Mouse (Mus musculus): ENCODE measurements around the gene Gpr137. TPM values are rescaled to one million over a fixed set of nuclear protein-coding genes. Genes with fewer than 3 reads are reported as not detected.

Gene Gpr137
- total RNA-seq, 1 experiment from 2014 or later, result 43.3 TPM

DNA sequence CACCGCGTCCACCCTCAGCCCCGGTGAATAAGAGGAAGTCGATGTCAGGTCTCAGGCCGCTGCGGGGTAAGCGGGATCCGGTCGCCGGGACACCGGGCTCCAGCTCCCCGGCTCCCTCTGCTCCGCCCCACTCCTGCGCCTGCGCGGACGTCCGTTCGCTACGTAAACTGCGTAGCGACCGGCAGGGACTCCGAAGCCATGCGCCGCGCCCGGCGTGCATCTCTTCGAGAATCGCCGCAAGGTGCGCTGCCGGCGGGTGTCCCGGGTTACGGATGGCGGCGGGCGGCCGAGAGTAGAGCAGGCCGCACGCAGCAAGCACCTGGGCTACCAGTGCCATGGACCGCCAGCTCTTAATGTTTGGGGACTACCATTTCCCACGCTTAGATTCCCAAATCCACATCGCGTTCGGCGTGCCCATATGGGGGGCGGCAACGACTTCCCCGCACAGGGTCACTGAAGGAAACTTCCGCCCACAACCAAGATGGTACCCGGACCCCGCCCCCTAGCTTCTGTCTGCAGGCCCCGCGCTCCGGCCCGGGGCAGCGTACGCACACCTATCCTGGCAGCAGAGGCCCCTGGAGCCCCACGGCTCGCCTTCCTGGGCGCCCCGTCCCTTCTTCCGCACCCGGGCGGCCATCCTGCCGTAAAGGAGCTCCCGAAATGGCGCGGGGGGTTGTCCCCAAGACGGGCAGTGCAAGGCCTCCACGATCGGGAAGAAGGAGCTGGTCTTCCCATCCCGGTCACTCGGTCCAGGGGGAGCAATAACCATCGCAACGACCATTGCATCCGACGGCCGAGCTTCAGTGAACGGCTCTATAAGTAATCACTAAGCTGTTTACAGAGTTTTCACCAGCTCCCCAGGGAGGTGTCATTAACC, 670 bp downstream of the Gpr137 start, which contains the start of gene Bad:
Bad (plus strand) TSS at position 490 of the 877 bp plus-strand sequence.
- peak; percentile 97 for DNase-seq

DNA sequence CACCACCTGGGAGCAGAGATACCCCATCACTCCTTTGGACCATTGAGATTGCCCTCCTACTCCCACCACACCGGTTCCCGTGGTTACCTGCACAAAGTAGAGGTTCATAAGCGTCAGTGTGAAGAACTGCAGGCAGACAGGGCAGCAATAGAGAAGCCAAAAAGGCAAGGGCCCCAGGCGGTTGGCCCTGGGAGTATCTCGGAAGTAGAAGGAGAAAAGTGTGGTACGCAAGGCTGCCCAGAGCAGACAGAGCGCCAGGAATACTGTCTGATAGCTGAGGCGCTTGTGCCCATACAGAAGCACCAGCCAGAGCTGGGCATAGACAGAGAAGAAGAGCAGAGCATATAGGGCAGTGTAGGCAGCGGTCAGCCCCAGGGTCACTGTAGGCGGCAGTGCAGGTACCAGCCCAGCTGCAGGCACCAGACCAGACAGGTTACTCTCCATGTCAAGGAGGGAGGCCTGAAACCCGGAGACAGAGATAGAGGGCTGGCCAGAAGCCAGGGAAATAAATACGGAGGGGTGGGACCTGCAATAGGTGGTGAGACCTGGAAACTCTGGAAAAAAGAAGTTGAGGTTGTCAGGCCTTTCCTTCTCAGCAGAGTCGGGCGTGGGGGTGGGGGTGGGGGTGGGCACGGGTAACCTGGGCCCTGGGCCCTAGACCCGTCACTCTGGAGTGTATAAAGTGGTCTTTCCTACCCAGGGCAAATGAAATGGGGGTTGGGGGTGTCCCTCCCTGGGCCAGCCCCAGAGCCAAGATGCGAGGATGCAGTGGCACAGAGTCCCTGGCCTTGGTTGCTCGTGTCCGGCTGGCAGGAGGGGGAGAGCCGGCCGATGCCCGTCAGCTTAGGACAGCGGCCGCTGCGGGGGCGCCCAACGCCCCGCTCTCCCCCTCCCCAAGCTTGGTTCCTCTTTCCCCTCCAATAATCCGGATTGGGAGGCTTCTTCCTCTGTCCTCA, 1.6 kb downstream of the Gpr137 start:
- no peak for DNase-seq

DNA sequence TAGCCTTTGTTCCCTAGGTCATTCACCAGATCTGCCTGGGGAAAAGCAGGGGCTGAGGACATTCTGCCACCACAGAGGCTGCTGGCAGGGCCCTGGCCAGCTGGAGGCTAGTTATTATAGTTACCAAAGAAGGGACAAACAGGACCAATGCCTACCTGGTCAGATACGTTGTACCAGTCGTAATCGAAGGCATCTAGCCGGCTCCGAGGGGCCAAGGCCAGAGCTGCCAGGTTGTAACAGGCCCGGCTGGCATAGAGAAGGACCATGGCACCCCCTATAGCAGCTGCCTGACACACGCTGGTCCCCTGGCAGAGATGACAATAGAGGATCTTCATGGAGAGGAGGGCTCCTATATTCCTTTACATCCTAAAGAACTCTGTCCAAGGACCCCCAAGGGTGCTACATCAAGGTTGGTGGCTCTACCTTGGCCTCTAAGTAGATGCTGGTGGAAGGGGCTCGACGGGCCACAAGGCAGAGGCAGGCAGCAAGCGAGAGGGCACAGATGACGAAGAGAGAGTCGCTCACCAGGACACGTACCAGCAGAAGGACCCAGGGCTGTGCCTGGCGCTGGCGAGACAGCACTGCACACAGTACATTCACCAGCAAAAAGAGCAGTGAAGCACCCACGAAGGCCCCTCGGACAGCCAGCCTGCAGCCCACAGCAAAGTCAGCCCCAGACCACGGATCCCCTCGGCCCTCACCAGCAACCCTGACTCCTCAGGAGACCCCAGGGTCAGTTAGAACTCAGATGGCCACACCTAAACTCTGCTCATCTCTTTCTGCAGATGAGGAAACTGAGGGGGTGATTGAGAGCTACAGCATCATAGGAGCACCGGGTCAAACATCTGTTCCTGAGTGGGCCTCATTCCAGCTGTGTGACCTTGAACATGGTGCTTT, 2.9 kb downstream of the Gpr137 start:
- DNase-seq, result no peak

DNA sequence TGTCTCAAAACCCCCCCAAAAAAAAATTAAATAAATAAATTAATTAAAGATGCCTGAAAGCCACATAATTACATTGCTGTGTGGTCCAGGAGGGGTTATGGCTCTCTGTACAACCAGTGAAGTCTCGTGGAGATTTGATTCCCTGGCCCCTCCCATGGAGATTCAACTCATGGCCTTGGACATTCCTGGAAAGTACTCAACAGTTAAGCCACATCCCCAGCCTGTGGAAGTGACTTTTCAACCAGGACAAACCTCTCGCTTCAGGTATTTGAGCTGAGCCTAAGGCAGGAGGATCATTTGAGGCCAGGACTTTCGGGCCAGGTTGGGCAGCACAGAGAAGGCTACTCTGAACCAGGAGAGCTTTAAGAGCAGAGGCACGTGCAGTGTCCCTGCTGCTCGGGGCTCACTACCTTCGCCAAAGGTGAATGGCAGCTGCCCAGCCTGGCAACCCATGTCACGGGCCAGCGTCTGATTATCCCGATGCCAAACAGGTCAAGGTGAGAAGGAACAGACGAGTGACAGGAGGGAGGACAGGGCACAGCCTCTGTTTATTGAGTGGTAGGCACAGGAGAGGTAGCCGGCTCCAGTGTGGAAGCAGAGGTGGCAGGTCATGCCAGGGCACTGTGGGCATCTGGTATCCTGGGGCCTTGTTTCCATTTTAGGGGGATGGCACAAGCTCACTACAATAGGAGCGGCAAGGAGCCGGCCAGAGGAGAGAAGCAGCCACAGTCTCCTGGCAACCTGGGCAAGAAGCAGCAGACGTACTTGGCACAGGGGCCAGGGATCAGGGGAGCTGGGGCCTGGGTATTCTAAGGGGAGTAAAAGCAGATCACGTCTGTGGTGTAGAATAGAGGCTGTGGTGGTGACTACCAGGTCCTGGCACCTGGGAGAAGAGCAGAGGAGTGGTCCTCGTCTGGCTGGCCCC, 4.5 kb downstream of the Gpr137 start:
- DNase-seq, result no peak

DNA sequence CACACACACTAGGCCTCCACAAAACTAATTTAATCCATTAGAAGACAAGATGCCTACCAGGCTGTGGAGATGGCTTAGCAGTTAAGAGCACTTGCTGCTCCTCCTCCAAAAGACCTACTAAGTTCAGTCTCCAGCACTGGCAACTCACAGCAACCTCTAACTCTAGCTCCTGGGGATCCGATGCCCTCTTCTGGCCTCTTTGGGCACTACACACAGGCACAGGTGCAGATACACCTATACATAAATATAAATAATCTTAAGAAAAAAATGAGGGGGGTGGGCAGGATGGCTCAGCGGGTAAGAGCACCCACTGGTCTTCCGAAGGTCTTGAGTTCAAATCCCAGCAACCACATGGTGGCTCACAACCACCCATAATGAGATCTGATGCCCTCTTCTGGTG, 6.0 kb downstream of the Gpr137 start:
- no peak for DNase-seq

DNA sequence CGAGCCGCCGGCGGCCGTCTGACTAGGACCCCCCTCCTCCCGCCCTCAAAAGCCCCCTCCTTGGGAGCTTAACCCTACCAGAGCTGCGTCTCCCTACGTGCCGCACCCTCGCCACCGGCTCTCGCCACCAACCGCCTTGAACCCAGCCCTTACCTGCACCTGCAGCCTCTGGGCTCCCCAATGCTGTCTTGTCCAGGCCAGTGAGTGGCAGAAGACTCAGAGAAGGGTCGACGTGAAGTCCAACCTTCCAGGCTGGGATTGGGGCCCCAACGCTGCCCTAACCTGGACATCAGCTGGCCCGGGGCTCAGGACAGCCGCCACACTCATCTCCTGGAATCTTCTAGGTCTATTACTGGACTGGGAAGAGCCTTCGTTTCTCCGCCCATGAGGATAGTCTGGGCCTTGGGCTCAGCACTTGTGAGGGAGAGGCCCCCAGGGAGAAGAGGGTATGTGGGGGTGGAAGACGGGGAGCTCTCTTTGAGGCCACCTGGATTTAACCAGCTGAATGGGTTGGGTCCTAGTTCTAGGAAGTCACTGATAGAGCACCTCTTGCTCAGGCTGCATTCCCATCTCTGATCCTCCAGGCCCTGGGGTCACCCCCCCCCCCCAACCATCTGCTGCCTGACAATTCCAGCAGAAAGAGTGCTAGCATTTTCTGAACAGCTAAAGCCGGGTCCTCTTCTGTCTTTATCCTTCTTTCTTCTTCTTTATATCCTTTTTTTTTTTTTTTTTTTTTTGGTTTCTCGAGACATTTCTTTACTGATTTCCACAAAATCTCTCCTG, 7.9 kb downstream of the Gpr137 start, which contains the start of gene Kcnk4:
Kcnk4 (minus strand) TSS at position 321 of the 783 bp plus-strand sequence.
- no peak for DNase-seq

DNA sequence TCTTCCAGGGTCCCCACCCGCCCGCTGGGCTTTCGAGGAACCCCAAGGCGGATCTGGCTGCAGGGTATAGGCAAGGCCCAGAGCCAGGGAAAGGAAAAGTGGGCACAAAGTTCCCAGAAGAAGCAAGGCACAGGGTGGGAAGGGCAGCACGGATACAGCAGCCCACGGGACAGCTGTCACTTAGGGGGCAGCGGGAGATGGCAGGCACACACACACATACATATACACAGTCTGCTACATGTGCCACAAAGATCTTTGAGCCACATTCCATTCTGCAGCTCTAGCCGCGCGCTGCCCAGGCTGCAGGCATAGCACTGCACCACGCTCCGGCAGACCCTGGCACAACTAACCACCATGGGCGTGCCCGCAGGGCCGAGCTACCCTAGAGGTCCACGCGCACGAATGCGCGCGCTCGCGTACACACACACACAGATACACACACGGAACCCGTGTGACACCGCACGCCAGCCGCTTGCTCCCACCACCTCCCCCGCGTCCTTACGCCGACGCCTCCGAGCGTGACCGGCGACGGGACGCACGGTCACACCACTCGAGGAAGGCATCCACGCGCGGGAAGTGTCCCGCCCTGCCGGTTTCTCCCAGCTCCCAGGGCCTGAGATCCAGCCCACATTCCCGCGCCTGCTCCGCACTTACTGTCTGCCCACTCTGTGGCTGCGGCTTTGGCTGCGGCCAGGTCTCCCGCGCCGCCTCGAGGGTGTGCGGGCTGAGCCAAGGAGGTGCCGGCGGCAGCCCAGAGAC, 8.7 kb downstream of the Gpr137 start:
- peak; percentile 62 for DNase-seq

DNA sequence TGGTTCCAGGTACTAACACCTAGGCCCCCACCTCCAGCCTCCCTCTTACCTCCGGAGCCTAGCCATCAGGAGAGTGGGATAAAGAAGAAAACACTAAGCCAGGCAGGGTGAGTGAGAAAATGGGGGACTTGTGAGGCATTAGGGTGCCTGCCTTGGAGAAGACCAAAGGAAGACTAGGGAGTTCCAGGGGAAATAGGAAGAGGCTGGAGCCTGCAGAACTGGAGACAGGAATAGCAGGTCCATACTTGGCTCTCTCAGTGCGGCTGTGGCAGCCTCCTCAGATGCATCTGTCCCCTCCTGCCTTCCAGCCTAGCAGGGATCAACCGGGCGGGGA, 9.2 kb downstream of the Gpr137 start:
- no peak for DNase-seq

DNA sequence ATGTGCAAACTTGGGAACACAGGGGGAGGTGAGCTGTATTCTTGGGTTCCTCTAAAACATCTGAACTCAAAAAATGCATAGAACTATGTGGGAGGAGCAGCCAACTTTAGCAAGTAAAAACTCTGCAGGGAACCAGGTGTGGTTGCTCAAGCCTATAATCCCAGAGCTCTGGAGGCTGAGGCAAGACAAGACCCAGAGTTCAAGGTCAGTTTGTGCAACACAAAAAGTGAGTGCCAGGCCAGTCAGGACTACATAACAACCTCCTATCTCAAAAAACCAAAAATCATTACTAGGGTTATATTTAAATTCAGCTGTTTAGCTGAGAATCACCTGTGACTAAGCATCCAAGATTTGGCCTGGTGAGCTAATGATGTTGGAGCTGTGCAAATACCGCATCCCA, 10.3 kb downstream of the Gpr137 start:
- no peak for DNase-seq

DNA sequence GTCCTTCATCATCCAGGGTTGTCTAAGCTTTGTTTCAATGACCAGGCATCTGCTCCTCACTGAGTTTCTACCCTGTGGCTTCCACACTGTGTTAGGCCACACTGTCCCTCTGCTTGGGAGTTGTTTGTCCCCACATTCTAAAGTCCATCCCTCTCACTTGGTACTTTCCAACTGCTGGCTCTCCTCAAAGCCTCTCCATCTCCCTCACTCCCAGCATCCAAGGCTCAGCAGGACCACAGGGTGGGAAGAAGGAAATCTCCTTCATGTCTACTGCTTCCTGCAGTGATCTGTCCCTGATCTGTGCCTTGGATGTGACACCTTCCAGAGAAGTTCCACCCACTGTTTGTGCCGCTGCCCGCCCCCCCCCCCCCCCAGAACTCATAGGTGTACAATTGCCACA, 11.3 kb downstream of the Gpr137 start:
- DNase-seq, result no peak

DNA sequence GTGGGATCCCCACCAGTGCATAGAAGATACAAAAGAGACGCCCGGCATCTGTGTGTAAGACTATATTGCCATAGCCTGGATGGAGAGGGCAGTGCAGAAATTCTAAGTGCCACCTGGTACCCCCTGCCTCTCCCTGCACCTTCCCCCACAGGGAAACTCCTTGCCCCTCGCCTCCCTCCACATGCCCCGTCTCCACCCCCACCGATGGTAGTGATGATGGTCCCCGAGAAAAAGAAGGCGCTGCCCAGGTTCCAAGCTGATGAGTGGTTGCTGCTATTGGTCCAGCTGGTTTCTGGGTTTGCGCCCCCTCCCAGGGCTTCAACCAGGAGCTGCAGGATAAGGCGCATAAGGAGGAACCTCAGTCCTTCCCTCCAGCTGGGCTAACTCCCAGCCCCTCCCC, 14.2 kb downstream of the Gpr137 start:
- no peak for DNase-seq

DNA sequence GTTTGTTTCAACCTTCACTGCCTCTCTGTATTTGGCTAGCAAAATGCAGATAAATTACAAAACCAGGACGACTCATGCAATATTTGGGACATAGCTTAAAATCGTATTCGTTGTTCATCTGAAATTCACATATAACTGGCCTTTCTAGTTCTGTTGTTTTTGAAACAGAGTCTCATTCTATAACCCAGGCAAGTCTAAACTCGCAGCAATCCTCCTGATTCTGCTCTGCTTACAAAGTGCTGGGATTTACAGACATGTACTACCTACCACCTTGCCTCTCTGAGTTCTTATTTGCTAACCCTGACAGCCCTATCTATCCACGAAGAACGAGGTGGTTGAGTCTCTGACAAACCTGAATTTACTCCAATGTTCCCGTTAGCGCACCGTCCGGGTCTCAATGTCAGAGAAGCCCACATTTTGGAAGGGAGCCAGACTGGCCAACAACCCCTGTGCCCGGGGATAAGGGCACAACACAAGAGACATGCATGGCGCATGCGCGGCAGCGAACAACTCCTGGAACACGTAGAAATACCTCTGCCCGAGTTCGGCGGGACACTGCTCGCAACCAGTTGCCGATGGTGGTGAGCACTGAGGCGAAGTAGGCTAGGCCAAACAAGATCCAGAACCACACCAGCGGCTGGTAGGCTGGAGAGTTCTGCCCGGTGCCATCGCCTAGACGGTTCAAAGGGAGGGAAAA, 15.6 kb downstream of the Gpr137 start:
- peak; percentile 64 for DNase-seq

DNA sequence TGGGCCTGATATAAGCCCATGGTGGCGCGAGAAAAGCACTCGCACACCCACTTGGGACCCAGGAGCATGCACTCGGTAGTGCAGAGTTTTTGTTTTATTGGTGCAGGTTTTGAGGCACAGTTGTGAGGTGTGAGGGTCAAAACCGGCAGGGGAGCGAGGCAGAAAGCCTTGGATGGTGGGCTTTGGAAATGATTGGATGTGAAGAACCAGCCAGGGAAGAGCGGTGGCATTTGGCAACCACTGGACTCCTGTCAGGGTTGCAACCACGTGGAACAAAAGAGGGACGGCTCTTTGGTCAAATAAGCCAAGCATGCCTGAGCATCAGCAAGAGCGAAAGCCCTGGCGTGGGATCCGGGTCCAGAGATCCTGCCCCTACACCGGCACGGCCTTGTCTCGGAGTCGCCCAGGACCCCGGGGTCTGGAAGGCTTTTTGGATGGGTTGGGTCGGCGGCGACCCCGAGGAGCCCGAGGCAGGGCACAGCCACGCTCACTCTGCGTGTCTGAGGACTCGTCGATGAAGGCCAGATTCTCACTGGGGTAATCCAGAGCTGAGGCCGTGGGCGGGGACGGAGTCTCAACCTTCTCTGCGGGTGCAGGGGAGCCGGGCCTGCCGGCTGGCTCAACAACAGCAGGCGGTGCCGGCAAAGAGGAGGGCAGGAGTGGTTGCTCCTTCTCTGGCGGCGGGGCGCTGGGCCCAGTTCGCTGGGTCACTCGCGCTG, 16.5 kb downstream of the Gpr137 start:
- DNase-seq, result no peak

DNA sequence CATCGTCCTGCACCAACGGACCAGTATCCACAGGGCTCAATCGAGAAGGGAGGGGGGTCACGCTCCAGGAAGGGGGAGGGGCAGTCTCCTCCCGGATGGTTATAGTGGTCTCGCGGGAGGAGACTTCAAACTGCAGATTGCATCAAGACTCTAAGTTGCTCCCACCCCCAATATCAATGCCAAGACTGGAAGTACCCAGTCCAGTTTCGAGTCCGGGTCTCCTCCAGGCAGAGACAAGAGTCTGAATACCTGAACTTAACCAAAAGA, 17.0 kb downstream of the Gpr137 start, which contains the start of gene Catsperz:
Catsperz (minus strand) TSS at position 74 of the 267 bp plus-strand sequence.
- no peak for DNase-seq

DNA sequence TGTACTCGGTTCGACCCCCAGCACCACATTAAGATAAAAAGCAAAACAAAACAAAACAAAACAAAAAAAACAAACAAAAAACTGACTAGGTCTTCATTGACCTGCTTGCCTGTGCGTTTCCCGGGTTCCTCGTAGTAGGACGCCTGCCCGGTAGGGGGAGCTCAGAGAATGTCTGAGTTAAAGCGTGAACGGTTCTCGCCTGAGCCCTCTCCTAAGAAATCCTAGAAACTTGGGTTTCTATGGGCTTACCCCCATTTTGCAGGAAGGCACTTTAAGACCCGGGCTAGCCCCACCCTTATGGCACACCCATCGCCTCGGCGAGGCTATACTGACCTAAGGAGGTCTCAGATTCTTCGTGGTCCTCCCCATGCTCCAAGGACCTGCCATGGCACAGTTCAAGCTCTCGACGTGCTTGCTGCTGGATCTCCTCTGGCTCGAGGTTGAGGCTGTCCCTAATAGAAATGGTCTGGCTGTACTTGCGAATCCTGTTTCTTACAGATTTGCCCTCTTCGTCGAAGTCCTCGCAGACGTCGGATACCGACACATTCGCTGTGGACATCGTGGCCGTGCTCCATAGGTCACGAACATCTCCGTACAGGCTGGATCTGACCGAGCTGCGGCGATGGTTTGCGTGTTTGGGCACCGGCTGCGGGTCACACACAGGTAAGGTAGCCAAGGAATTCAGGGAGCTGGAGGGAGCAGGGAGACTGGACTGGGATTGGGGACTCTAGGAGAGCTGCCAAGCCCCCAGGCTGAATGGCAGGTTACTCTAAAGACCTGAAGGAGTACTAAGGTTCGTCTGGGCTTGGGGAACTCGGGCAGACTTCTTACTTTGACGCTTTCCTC, 17.6 kb downstream of the Gpr137 start:
- DNase-seq, result peak; percentile 93

DNA sequence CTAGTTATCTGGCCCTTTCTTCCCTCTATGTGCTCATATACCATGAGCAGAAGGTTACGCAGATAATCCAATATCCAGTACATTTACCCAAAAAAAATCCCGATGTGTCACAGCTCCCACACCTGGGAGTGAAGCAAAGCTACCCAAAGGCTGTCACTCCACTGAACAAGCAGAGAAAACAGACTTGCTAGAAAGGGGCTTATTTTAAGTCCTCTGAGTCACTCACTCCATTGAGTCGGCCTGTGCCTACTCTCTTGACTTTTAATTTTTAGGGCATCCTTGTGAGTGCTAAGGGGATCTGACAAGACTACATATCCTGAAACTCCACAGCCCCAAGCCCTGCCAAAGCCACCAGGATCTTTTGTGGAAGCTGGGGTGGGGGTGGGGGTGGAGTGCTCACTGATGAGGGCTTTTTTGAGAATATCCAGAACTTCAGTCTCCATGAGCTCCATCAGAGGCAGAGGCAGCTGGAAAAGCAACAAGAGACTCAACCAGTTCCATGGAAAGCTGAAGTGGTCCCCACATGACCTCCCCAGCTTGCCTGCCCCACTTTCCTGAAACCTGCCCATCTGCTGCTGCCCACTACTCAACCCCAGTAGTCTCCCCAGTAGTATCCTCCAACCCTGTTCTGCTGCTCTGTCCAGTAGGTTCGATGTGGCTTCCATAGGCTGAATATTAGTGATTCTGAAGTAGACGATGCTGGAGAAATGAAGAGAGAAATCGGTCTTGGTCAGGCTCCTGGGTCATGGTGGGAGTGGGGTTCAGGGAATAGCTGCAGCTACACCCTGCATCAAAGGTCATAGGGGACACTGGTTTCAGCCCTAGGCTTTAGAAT, 19.2 kb downstream of the Gpr137 start:
- no peak for DNase-seq

Data from adrenal gland, postnatal 14 days (tissue).